Mouse (Mus musculus): Measurements from ENCODE around the gene Ppp1r27.

DNA sequence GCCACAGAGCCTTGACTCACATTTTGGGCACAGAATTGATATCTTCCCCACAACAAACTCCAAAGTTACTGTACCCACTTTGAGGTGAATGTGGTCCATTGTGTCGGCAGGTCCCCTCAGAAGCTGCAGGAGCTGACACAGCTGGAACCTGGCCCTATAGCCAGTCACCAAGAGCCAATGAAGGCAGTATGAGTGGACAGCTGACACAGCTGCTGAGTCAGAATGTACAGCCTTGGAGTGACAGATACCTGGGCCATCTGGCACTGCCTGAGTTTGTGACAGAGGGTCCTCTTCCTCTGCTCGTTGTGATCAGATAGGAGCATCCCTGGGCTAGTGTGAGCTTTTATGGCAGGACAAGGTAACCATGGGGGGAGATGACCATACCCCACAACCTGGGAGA, 4.3 kb upstream of the Ppp1r27 start:
- TF ChIP-seq EP300 (IDR thresholded peaks at IDR 0.05) (no peak), CTCF (IDR thresholded peaks at IDR 0.05) (no peak)
